Mouse (Mus musculus): ENCODE measurements around the gene Bag3.

- no peak for TF ChIP-seq POLR2A (IDR thresholded peaks at IDR 0.05; ENCODE audit: insufficient read length, low read depth)
- peak; percentile 15 for TF ChIP-seq USF1 (IDR thresholded peaks at IDR 0.05; ENCODE audit: low read depth)
- TF ChIP-seq POLR2AphosphoS2 (IDR thresholded peaks at IDR 0.05; ENCODE audit: insufficient read length, low read depth): no peak
- peak in 1 of 3 experiments; percentile 44 for TF ChIP-seq MYOD1 (IDR thresholded peaks at IDR 0.05; ENCODE audit: control insufficient read depth in 1 of 3, insufficient read length in 2 of 3, low read depth in 2 of 3)
- TF ChIP-seq SRF (IDR thresholded peaks at IDR 0.05; ENCODE audit: control insufficient read depth, insufficient read length, low read depth): no peak
- no peak for TF ChIP-seq E2F4 (IDR thresholded peaks at IDR 0.05; ENCODE audit: insufficient read depth)
- TF ChIP-seq MAX (IDR thresholded peaks at IDR 0.05; ENCODE audit: low read depth): no peak
- no peak for TF ChIP-seq REST (IDR thresholded peaks at IDR 0.05; ENCODE audit: insufficient read depth, insufficient read length)
Observed at GRCm38 (mm10) chr7:128529574-128530051, 6.2 kb downstream of the Bag3 start.

All from myocyte (in vitro differentiated cells).